Mouse (Mus musculus): ENCODE results near the gene Kank2. TPM values are rescaled to one million over a fixed set of nuclear protein-coding genes. Genes with fewer than 3 reads are reported as not detected.

Gene Kank2
- polyA plus RNA-seq, 1 experiment from 2014 or later = 10.3 TPM

- Histone ChIP-seq H3K27me3 (ENCODE audit: insufficient read depth, low read length) (no peaks in the 10 kb centered on the region), H3K4me3 (replicated peaks; ENCODE audit: low read depth, low read length) (no peak overlapping the region), H3K9ac (ENCODE audit: low read depth, low read length) (no peak overlapping the region), H3K36me3 (ENCODE audit: insufficient read depth, low read length) (peaks cover 48% of the 10 kb centered on the region), H3K4me1 (replicated peaks; ENCODE audit: insufficient read depth, low read length) (0 out of 2 replicates have a peak, but pooled peaks cover 4% of the 10 kb centered on the region), H3K9me3 (replicated peaks; ENCODE audit: low read length) (no peaks in the 10 kb centered on the region), H3K27ac (no peak overlapping the region), H3K4me2 (ENCODE audit: low read length) (no peak overlapping the region)
- TF ChIP-seq CTCF (IDR thresholded peaks at IDR 0.05; ENCODE audit: low read depth) = no peak
- no peak for DNase-seq (ENCODE audit: low spot score)
- no peak for ATAC-seq (replicated peaks; ENCODE audit: low FRiP score, low read depth)
- WGBS = 92% methylated on average over 17 of the region's 17 CpGs
These were observed 65.1 kb downstream of the Kank2 start for GRCm38 (mm10) chr9:21733446-21733845.

- Histone ChIP-seq H3K4me2 (ENCODE audit: low read length) (no peak overlapping the region), H3K27me3 (ENCODE audit: insufficient read depth, low read length) (no peaks in the 10 kb centered on the region), H3K9me3 (replicated peaks; ENCODE audit: low read length) (no peaks in the 10 kb centered on the region), H3K27ac (no peak overlapping the region), H3K9ac (ENCODE audit: low read depth, low read length) (no peak overlapping the region), H3K4me1 (replicated peaks; ENCODE audit: insufficient read depth, low read length) (0 out of 2 replicates have a peak, but pooled peaks cover 4% of the 10 kb centered on the region), H3K4me3 (replicated peaks; ENCODE audit: low read depth, low read length) (no peak overlapping the region), H3K36me3 (ENCODE audit: insufficient read depth, low read length) (peaks cover 36% of the 10 kb centered on the region)
- no peak for TF ChIP-seq CTCF (IDR thresholded peaks at IDR 0.05; ENCODE audit: low read depth)
- DNase-seq (ENCODE audit: low spot score) = no peak
- 92% methylated on average over 9 of the region's 9 CpGs for WGBS
- ATAC-seq (replicated peaks; ENCODE audit: low FRiP score, low read depth) = no peak
These were observed 66.3 kb downstream of the Kank2 start for GRCm38 (mm10) chr9:21732288-21732687.

GRCm38 (mm10) chr9:21729264-21729663, 69.3 kb downstream of the Kank2 start:
- no peaks in the 10 kb centered on the region for H3K27me3 ChIP-seq (ENCODE audit: insufficient read depth, low read length)
- H3K9ac ChIP-seq (ENCODE audit: low read depth, low read length) = no peak overlapping the region
- peak; percentile 38; the same call in 1 of the 2 replicates for ATAC-seq (replicated peaks; ENCODE audit: low FRiP score, low read depth)
- peaks cover 21% of the 10 kb centered on the region for H3K36me3 ChIP-seq (ENCODE audit: insufficient read depth, low read length)
- no peak overlapping the region for H3K4me3 ChIP-seq (replicated peaks; ENCODE audit: low read depth, low read length)
- H3K27ac ChIP-seq = no peak overlapping the region
- peaks cover 22% of the 10 kb centered on the region for H3K4me1 ChIP-seq (replicated peaks; ENCODE audit: insufficient read depth, low read length)
- no peaks in the 10 kb centered on the region for H3K9me3 ChIP-seq (replicated peaks; ENCODE audit: low read length)
- H3K4me2 ChIP-seq (ENCODE audit: low read length) = no peak overlapping the region
- no peak for DNase-seq (ENCODE audit: low spot score)
- 78% methylated on average over 7 of the region's 7 CpGs for WGBS
- TF ChIP-seq CTCF (IDR thresholded peaks at IDR 0.05; ENCODE audit: low read depth) = no peak

DNA sequence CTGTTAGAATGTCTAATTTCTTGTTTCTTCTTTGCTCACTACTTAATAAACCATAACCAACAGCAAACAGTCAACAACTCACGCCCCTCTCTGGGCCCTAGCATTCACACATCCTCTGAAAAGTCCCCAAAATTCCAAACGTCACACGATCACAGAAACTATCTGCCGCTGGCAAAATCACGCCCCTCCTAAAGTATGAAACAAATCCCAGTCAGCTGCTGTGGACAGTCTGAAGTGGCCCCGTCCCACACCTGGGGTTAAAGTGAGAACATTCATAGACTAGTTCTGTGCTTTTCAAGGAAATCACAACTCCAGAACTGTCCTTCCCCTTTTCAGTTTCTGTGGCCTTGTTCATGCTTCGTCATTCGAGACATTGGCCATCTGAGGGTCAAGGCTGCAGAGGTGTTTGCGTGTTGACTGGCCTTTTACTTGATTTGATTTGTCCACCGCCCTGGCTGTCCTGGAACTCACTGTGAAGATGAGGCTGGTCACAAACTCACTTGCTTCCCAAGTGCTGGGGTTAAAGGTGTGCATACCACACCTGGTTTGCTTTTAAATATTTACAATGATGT, 70.2 kb downstream of the Kank2 start:
- 80% methylated on average over 10 of the region's 10 CpGs for WGBS
- no peak for ATAC-seq (replicated peaks; ENCODE audit: low FRiP score, low read depth)
- no peak for TF ChIP-seq CTCF (IDR thresholded peaks at IDR 0.05; ENCODE audit: low read depth)
- Histone ChIP-seq H3K27me3 (ENCODE audit: insufficient read depth, low read length) (no peaks in the 10 kb centered on the region), H3K4me1 (replicated peaks; ENCODE audit: insufficient read depth, low read length) (peaks cover 22% of the 10 kb centered on the region), H3K36me3 (ENCODE audit: insufficient read depth, low read length) (peaks cover 12% of the 10 kb centered on the region), H3K4me3 (replicated peaks; ENCODE audit: low read depth, low read length) (no peak overlapping the region), H3K9ac (ENCODE audit: low read depth, low read length) (no peak overlapping the region), H3K4me2 (ENCODE audit: low read length) (no peak overlapping the region), H3K9me3 (replicated peaks; ENCODE audit: low read length) (no peaks in the 10 kb centered on the region), H3K27ac (no peak overlapping the region)
- no peak for DNase-seq (ENCODE audit: low spot score)

DNA sequence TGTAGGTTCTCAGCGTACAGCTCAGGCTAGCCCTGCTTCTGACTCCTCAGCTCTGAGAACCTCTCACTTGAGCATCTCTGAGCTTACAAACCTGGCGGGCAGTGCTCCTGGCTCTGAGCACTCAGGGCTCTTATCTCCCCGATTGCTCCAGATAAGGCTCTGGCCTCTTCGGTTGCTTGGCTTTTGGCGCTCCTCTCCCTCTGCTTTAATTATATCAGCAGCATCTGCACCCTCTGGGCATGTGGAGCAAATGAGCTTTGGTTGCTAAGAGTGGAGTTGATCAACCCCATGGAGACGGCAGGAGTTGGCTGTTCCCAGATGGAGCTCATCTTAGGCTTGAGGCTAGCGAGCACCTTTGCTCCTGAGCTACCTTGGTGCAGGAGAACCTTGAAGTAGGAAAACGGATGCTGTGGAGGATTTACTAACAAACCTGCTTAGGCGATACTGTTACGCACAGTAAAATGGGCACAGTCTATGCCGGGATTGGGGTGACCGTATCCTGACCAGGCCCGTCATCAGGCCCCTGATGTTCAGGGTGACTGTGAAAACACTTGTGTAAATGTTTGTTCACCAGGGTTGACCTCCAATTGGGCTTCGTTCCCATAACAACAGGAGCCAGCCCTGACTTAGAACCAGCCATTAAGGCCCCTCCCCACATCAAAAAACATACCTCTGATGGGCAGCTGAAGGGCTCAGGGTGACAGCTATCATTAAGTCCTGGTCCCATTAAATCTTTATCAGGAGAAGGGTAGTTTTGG, 72.1 kb downstream of the Kank2 start:
- no peak for TF ChIP-seq CTCF (IDR thresholded peaks at IDR 0.05; ENCODE audit: low read depth)
- no peak overlapping the region for H3K4me2 ChIP-seq (ENCODE audit: low read length)
- no peaks in the 10 kb centered on the region for H3K9me3 ChIP-seq (replicated peaks; ENCODE audit: low read length)
- no peaks in the 10 kb centered on the region for H3K36me3 ChIP-seq (ENCODE audit: insufficient read depth, low read length)
- DNase-seq (ENCODE audit: low spot score) (no peak), ATAC-seq (replicated peaks; ENCODE audit: low FRiP score, low read depth) (no peak)
- no peak overlapping the region for H3K9ac ChIP-seq (ENCODE audit: low read depth, low read length)
- no peak overlapping the region for H3K27ac ChIP-seq
- 70% methylated on average over 14 of the region's 14 CpGs for WGBS
- peaks cover 24% of the 10 kb centered on the region for H3K4me1 ChIP-seq (replicated peaks; ENCODE audit: insufficient read depth, low read length)
- no peak overlapping the region for H3K4me3 ChIP-seq (replicated peaks; ENCODE audit: low read depth, low read length)
- no peaks in the 10 kb centered on the region for H3K27me3 ChIP-seq (ENCODE audit: insufficient read depth, low read length)

DNA sequence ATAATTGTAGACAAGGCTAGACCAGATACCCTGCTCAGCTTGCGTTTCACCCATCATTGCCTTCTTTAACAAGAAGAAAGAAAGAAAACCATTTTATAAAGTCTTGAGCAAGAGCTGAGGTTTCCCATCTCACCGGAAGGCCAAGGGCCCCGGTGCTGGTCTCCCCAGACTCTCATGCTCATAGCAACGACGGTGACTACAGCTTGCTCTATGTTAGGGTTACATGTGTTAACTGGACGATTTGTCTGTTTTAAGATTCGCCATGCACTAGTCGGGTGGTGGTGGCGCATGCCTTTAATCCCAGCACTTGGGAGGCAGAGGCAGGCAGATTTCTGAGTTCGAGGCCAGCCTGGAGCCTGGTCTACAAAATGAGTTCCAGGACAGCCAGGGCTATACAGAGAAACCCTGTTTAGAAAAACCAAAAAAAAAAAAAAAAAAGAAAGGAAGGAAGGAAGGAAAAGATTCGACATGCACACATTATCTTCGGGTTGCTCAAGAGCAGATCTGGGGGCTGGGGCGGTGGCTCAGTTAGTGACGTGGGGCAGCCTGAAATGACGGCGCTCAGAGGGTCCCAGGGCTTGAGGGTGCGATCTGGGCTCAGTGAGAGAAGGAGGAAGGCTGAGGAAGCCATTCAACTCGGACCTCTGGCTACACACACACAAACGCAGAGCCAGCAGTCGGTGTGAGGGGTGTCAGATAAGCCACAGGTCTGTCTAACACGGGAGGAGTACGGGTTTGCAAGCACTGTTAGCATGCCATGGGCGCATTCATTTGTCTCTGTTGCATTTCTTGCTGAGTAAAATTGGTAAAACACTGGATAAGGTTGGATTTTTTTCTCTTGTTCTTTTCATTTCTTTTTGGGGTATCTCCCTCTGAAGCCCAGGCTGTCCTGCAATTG, 73.1 kb downstream of the Kank2 start:
- TF ChIP-seq CTCF (IDR thresholded peaks at IDR 0.05; ENCODE audit: low read depth) = no peak
- Histone ChIP-seq H3K4me1 (replicated peaks; ENCODE audit: insufficient read depth, low read length) (peaks cover 24% of the 10 kb centered on the region), H3K4me3 (replicated peaks; ENCODE audit: low read depth, low read length) (peak overlapping the region; percentile 52; the same call in 1 of the 2 replicates), H3K27me3 (ENCODE audit: insufficient read depth, low read length) (no peaks in the 10 kb centered on the region), H3K27ac (no peak overlapping the region), H3K4me2 (ENCODE audit: low read length) (peak overlapping the region; percentile 70), H3K9ac (ENCODE audit: low read depth, low read length) (no peak overlapping the region), H3K9me3 (replicated peaks; ENCODE audit: low read length) (no peaks in the 10 kb centered on the region), H3K36me3 (ENCODE audit: insufficient read depth, low read length) (no peaks in the 10 kb centered on the region)
- WGBS = 72% methylated on average over 23 of the region's 23 CpGs
- ATAC-seq (replicated peaks; ENCODE audit: low FRiP score, low read depth) = no peak
- no peak for DNase-seq (ENCODE audit: low spot score)

All from kidney, postnatal 0 days (tissue).